Mouse (Mus musculus) CH12.LX (cell line): ENCODE results near the gene Cmtm4. TPM values are rescaled to one million over a fixed set of nuclear protein-coding genes. Genes with fewer than 3 reads are reported as not detected.

ENCODE experiments used
- DNase-seq: peaks from one replicate; pipeline ENCODE4 v3.0.0-alpha.2; 2013; ENCODE audit errors: extremely low read depth
- H3K27ac ChIP-seq: 2 replicates; pipeline ENCODE4 v1.5.1; 2012; ENCODE audit warnings: low read depth, mild to moderate bottlenecking, control low read depth, moderate library complexity; ENCODE audit not compliant: insufficient read depth
- H3K27me3 ChIP-seq: replicated peaks from 2 replicates; pipeline ENCODE3; 2012; ENCODE audit warnings: inconsistent platforms
- H3K36me3 ChIP-seq, 2 experiments: replicated peaks in 1 of 2; 2 replicates each; pipeline versions ENCODE3 to v1.6.1; 2012; ENCODE audit warnings: inconsistent platforms in 1 of 2, low read length in 1 of 2, mild to moderate bottlenecking in 1 of 2, mixed read lengths in 1 of 2, moderate library complexity in 1 of 2; ENCODE audit not compliant: control insufficient read depth in 1 of 2, insufficient read depth in 1 of 2
- H3K4me1 ChIP-seq, 2 experiments: 2 replicates each; pipeline ENCODE4 v1.6.1; 2012; ENCODE audit warnings: inconsistent platforms in 1 of 2, moderate library complexity in 1 of 2; ENCODE audit not compliant: insufficient read depth in 2 of 2, control insufficient read depth in 1 of 2
- H3K4me2 ChIP-seq: 2 replicates; pipeline ENCODE4 v1.6.1; 2012; ENCODE audit warnings: low read depth, mild to moderate bottlenecking, control low read depth; ENCODE audit not compliant: poor library complexity, insufficient read depth, severe bottlenecking
- H3K4me3 ChIP-seq, 3 experiments: fragments of 150-350 bp in 1 of 3; sonication (generic) in 1 of 3; replicated peaks in 1 of 3; 2 replicates each; pipeline versions ENCODE3 to v1.5.1; 2011 to 2012; ENCODE audit warnings: low read depth in 2 of 3, low read length in 2 of 3, mild to moderate bottlenecking in 2 of 3, moderate library complexity in 2 of 3, control low read depth in 1 of 3, improper control_type of control experiment in 1 of 3, inconsistent platforms in 1 of 3, mixed read lengths in 1 of 3; ENCODE audit not compliant: poor library complexity in 1 of 3
- H3K79me2 ChIP-seq: replicated peaks from 2 replicates; pipeline ENCODE4 v1.6.1; 2012; ENCODE audit warnings: mild to moderate bottlenecking, moderate library complexity; ENCODE audit not compliant: control insufficient read depth, poor library complexity, insufficient read depth, severe bottlenecking; ENCODE audit errors: extremely low read depth
- H3K9ac ChIP-seq: 2 replicates; pipeline ENCODE4 v1.6.1; 2012; ENCODE audit warnings: low read depth, mild to moderate bottlenecking, control low read depth, moderate library complexity; ENCODE audit not compliant: insufficient read depth
- H3K9me3 ChIP-seq: replicated peaks from 2 replicates; pipeline ENCODE3; 2012; ENCODE audit warnings: low read length, inconsistent platforms, mixed read lengths
- BHLHE40 ChIP-seq: IDR thresholded peaks from 2 replicates; pipeline ENCODE4 v1.6.1; 2011; ENCODE audit warnings: mild to moderate bottlenecking, low read depth, low read length, improper control_type of control experiment
- CHD1 ChIP-seq: IDR thresholded peaks from 2 replicates; pipeline ENCODE4 v1.6.1; 2012; ENCODE audit warnings: low read depth, low read length, improper control_type of control experiment, inconsistent platforms
- CTCF ChIP-seq, 2 experiments: IDR thresholded peaks in 1 of 2; conservative IDR thresholded peaks in 1 of 2; 2 replicates each; pipeline ENCODE4 v1.5.1; 2011 to 2012; ENCODE audit warnings: low read depth in 2 of 2, low read length in 2 of 2, improper control_type of control experiment in 1 of 2, inconsistent platforms in 1 of 2, mild to moderate bottlenecking in 1 of 2, moderate library complexity in 1 of 2
- EP300 ChIP-seq: IDR thresholded peaks from 2 replicates; pipeline ENCODE4 v1.6.1; 2011; ENCODE audit warnings: low read length, improper control_type of control experiment
- ETS1 ChIP-seq: conservative IDR thresholded peaks from 2 replicates; pipeline ENCODE4 v1.6.1; 2012; ENCODE audit warnings: low read depth, mild to moderate bottlenecking, inconsistent platforms, low read length, improper control_type of control experiment, moderate library complexity
- IRF4 ChIP-seq: IDR thresholded peaks from 2 replicates; pipeline ENCODE4 v1.6.1; 2014; ENCODE audit warnings: low read depth, mild to moderate bottlenecking, inconsistent platforms, low read length, improper control_type of control experiment
- MAX ChIP-seq: IDR thresholded peaks from 2 replicates; pipeline ENCODE4 v1.6.1; 2011; ENCODE audit warnings: low read length, improper control_type of control experiment
- MEF2A ChIP-seq: IDR thresholded peaks from 2 replicates; pipeline ENCODE4 v1.6.1; 2014; ENCODE audit warnings: low read depth, mild to moderate bottlenecking, inconsistent platforms, low read length, improper control_type of control experiment, borderline replicate concordance
- MXI1 ChIP-seq: IDR thresholded peaks from 2 replicates; pipeline ENCODE4 v1.6.1; 2011; ENCODE audit warnings: mild to moderate bottlenecking, low read depth, low read length, improper control_type of control experiment
- MYC ChIP-seq: IDR thresholded peaks from 2 replicates; pipeline ENCODE4 v1.6.1; 2011; ENCODE audit warnings: low read depth, mild to moderate bottlenecking, improper control_type of control experiment, low read length
- NELFE ChIP-seq: IDR thresholded peaks from 2 replicates; pipeline ENCODE4 v1.6.1; 2011; ENCODE audit warnings: low read depth, low read length, improper control_type of control experiment
- SIN3A ChIP-seq: IDR thresholded peaks from 2 replicates; pipeline ENCODE4 v1.6.1; 2012; ENCODE audit warnings: low read length, improper control_type of control experiment, inconsistent platforms
- SMC3 ChIP-seq: IDR thresholded peaks from 2 replicates; pipeline ENCODE4 v1.6.1; 2011; ENCODE audit warnings: low read depth, low read length, improper control_type of control experiment
- TCF12 ChIP-seq: IDR thresholded peaks from 2 replicates; pipeline ENCODE4 v1.6.1; 2014; ENCODE audit warnings: low read depth, mild to moderate bottlenecking, inconsistent platforms, low read length, improper control_type of control experiment
- USF1 ChIP-seq: IDR thresholded peaks from 2 replicates; pipeline ENCODE4 v1.6.1; 2014; ENCODE audit warnings: low read depth, mild to moderate bottlenecking, inconsistent platforms, low read length, improper control_type of control experiment
- ZKSCAN1 ChIP-seq: IDR thresholded peaks from 2 replicates; pipeline ENCODE4 v1.6.1; 2012; ENCODE audit warnings: low read depth, inconsistent platforms, low read length, improper control_type of control experiment, borderline replicate concordance
- dilution Hi-C: fragments of 300-500 bp; cut with MboI; formaldehyde crosslinking; loops from 2 replicates; pipeline ENCODE4 v1.14.3; 2020; ENCODE audit warnings: low sequenced_read_pairs; ENCODE audit not compliant: extremely low pct_unique_long_range_greater_than_20kb, extremely low pct_ligation_motif_present
- in situ Hi-C: fragments of 300-500 bp; cut with MboI; formaldehyde crosslinking; loops from 3 replicates; pipeline ENCODE4 v1.14.3; 2019; ENCODE audit warnings: low sequenced_read_pairs, low pct_ligation_motif_present, low pct_unique_long_range_greater_than_20kb, mixed read lengths
- polyA plus RNA-seq: library from polyadenylated mRNA; unstranded; fragments of >175 nt; gene quantifications from 2 replicates; pipeline ENCODE4 v1.2.1, GENCODE M21; 2012; ENCODE audit warnings: low read depth; ENCODE audit not compliant: insufficient read length
- total RNA-seq, 2 experiments: library from RNA; depleted of rRNA; stranded (reverse); fragments of 300-350 nt in 1 of 2; fragments of >200 nt in 1 of 2; gene quantifications; 2 replicates each; pipeline ENCODE4 v1.2.3; 2012 to 2014

The Cmtm4 gene
- total and polyA plus RNA-seq, 3 experiments, result 2.3 to 3.0 (median 2.6) TPM

DNA sequence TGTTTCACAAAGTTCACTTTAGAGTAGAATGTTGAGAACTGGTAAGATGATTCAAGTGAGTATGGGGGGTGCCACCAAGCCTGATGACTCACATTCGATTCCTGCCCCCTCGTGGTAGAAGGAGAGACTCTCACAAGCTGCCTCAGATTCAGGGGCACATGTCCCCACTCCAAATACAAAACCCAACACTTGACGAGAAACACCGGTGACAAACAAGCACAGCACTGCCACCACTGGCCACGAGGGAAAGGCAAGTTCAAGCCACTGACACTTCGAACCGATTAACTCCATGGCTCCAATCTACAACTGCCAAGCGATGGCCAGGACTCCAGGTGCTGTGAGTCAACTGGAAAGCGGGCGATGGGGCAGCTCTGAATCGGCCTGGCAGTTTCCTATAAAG is 21.8 kb downstream of the Cmtm4 start:
- dilution Hi-C loops (no loop called here), in situ Hi-C loops (loop anchor here (25.0 kb wide), 1 partner anchor 164 kb away; the partner anchor contains the start of genes Car7 and Nae1)
- H3K36me3 ChIP-seq, result peaks cover 0 to 3% of the 10 kb centered on the region in 2 experiments
- H3K4me3 ChIP-seq, result no peak overlapping the region
- H3K79me2 ChIP-seq, result no peaks in the 10 kb centered on the region
- H3K27ac ChIP-seq, result no peak overlapping the region
- H3K4me1 ChIP-seq, result peaks cover 18 to 32% of the 10 kb centered on the region in 2 experiments
- DNase-seq, result no peak
- no peaks in the 10 kb centered on the region for H3K27me3 ChIP-seq
- no peaks in the 10 kb centered on the region for H3K9me3 ChIP-seq
- TF ChIP-seq CHD1 (no peak), ZKSCAN1 (no peak), SMC3 (peak; percentile 35), MXI1 (0 out of 2 replicates have a peak, but pooled peaks have one; percentile 20), CTCF (conservative IDR thresholded peaks at IDR 0.05 in 1 of 2, IDR thresholded peaks at IDR 0.05 in 1 of 2; ENCODE audit: low read depth in 2 of 2, low read length in 2 of 2) (peak in 1 of 2 experiments; percentile 58; a peak in 2 of 4 replicates), NELFE (no peak)
- no peak overlapping the region for H3K4me2 ChIP-seq
- H3K9ac ChIP-seq, result no peak overlapping the region

DNA sequence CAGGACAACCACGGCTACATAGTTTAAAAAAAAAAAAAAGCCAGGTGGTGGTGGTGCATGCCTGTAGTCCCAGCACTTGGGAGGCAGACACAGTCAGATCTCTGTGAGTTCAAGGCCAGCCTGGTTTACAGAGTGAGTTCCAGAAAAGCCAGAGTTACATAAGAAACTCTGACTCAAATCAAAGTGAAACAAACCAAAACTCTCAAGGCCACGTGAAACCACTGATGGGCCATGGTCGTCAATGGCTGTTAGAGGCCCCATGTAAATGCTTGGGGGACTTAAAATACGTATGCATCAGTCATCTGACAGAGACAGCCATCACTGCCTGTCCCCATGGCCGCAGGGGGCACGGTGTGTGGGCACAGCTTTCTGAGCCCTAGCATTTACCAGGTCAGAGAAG is 24.5 kb downstream of the Cmtm4 start:
- peaks cover 0 to 3% of the 10 kb centered on the region in 2 experiments for H3K36me3 ChIP-seq
- no peaks in the 10 kb centered on the region for H3K79me2 ChIP-seq
- in situ Hi-C loops (loop anchor here (25.0 kb wide), 1 partner anchor 166 kb away; the partner anchor contains the start of genes Car7 and Nae1), dilution Hi-C loops (no loop called here)
- no peak overlapping the region for H3K4me3 ChIP-seq
- peaks cover 18 to 33% of the 10 kb centered on the region in 2 experiments for H3K4me1 ChIP-seq
- H3K4me2 ChIP-seq, result peak overlapping the region; percentile 23
- no peak for DNase-seq
- H3K9me3 ChIP-seq, result no peaks in the 10 kb centered on the region
- H3K27ac ChIP-seq, result no peak overlapping the region
- TF ChIP-seq ETS1 (peak; percentile 70), EP300 (peak; percentile 41; the same call in 1 of the 2 replicates), BHLHE40 (peak; percentile 84), SIN3A (no peak), MAX (peak; percentile 49; the same call in 1 of the 2 replicates), MYC (peak; percentile 68; the same call in 1 of the 2 replicates), IRF4 (peak; percentile 62; the same call in 1 of the 2 replicates), MXI1 (0 out of 2 replicates have a peak, but pooled peaks have one; percentile 35), MEF2A (0 out of 2 replicates have a peak, but pooled peaks have one; percentile 31), TCF12 (peak; percentile 43), USF1 (no peak)
- H3K9ac ChIP-seq, result no peak overlapping the region
- no peaks in the 10 kb centered on the region for H3K27me3 ChIP-seq
